Mouse (Mus musculus): Measurements from ENCODE around the gene Tnfaip8l2.
A peak's percentile ranks its signal among the peaks of the same experiment; 100 is the strongest.

- TF ChIP-seq CTCF (IDR thresholded peaks at IDR 0.05; ENCODE audit: borderline replicate concordance, insufficient read depth, low read depth, low read length) = no peak
- peak; percentile 84; the same call in 1 of the 2 replicates for TF ChIP-seq POLR2A (IDR thresholded peaks at IDR 0.05; ENCODE audit: borderline replicate concordance, insufficient read depth, low read length)
Measured at GRCm38 (mm10) chr3:95159987-95160963, 18.1 kb upstream of the Tnfaip8l2 start, which contains the start of gene Sema6c.
